28 mouse cellular contexts compared by ENCODE assay signal in the genomic region with DNA sequence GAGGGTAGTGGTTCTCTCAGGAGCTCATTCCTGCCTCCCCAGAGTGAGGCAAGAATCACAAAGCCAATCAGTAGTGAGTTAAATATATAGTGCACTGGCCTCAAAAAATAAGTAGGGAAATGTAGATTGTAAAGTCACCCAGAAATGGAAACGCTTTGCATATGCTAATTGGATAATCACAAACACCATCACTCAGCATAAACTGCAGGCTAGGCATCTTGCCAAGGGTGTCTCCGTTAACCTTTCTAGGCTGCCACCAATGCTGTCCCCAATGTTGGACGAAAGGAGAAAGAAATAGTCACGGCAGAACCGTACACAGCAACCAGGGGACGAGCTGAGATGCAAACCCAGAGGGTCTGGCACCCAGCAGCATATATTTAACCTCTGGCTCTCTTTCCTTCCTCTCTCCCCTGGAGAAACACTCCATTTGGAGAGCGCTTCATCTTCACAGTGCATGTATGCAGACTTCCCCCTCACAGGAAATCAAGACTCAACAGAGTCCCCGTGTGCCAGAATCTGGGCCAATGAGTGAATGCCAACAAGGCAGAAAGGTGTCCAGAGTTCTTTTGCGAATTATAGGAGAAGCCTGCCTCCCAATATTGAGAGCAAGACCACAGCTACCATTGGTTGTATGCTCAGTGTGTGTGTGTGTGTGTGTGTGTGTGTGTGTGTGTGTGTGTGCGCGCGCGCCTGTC.
A peak's percentile ranks its signal among the peaks of the same experiment; 100 is the strongest.
DNase-seq lines count a peak whose midpoint lies in the region; ATAC-seq and TF ChIP-seq lines count a peak whose summit lies in the region.
"Had no signal": no experiment of that assay in that cellular context is flagged by ENCODE, and none has a peak within 500 bp of the region (broad histone marks: within the 10 kb centered on the region; RNA-seq: fewer than 3 reads in every experiment).

No protein-coding gene starts in this region.

- no peaks in the 10 kb centered on the region for H3K27me3 ChIP-seq in cerebellum, adult 2 months (ENCODE audit: control insufficient read depth, insufficient read depth, low read length)
- H3K27me3 ChIP-seq in forebrain, embryonic 15.5 days, result no peaks in the 10 kb centered on the region
- no peaks in the 10 kb centered on the region for H3K27me3 ChIP-seq in forebrain, embryonic 13.5 days
- no peaks in the 10 kb centered on the region for H3K27me3 ChIP-seq in hindbrain, embryonic 15.5 days
- H3K27me3 ChIP-seq in hindbrain, embryonic 10.5 days (ENCODE audit: insufficient read depth, poor library complexity, severe bottlenecking), result no peaks in the 10 kb centered on the region
- H3K27me3 ChIP-seq: CH12.LX; heart, embryonic 15.5 days; limb, embryonic 13.5 days; megakaryocyte, embryonic 14.5 days; midbrain, embryonic 13.5 days had no signal

- no peaks in the 10 kb centered on the region for H3K9me3 ChIP-seq in forebrain, embryonic 15.5 days
- peaks cover 3% of the 10 kb centered on the region for H3K9me3 ChIP-seq in forebrain, embryonic 13.5 days (replicated peaks)
- no peaks in the 10 kb centered on the region for H3K9me3 ChIP-seq in hindbrain, embryonic 15.5 days
- H3K9me3 ChIP-seq in hindbrain, embryonic 10.5 days, result peaks cover 13% of the 10 kb centered on the region; the same call in 1 of the 2 replicates
- H3K9me3 ChIP-seq: heart, embryonic 15.5 days had no signal

- peak; percentile 43; the same call in 1 of the 2 replicates for ATAC-seq in forebrain, embryonic 15.5 days (replicated peaks)
- ATAC-seq in forebrain, embryonic 13.5 days, result no peak
- no peak for ATAC-seq in hindbrain, embryonic 15.5 days (ENCODE audit: low FRiP score, low read depth)
- ATAC-seq: activated CD4-positive, CD25-positive, alpha-beta regulatory T cell, adult 4 months; intestine, embryonic 16.5 days; midbrain, embryonic 13.5 days had no signal

- DNase-seq in cerebellum, adult 2 months, result peak; percentile 36 to 43
- no peak for DNase-seq in cerebellum, adult 8-10 months
- DNase-seq in hindbrain, embryonic 10.5 days (ENCODE audit: low spot score), result no peak
- DNase-seq in right cerebral cortex, adult 18-20 months, result peak; percentile 3
- DNase-seq in right cerebral cortex, postnatal 25 days, result no peak
- DNase-seq: adrenal gland, adult 2 months; adrenal gland, postnatal 36 days; gastrocnemius, postnatal 14 days; heart, postnatal 36 days; kidney, adult 8-10 months; kidney, postnatal 4 days; lung, postnatal 4 days; spleen, adult 18-20 months; thymus, postnatal 25 days had no signal

- H3K9ac ChIP-seq in forebrain, embryonic 15.5 days (replicated peaks), result no peak overlapping the region
- no peak overlapping the region for H3K9ac ChIP-seq in forebrain, embryonic 13.5 days
- H3K9ac ChIP-seq in hindbrain, embryonic 15.5 days, result no peak overlapping the region
- H3K9ac ChIP-seq: heart, embryonic 15.5 days; limb, embryonic 13.5 days; midbrain, embryonic 13.5 days had no signal

- H3K4me3 ChIP-seq in cerebellum, adult 2 months (replicated peaks; ENCODE audit: insufficient read depth, low read depth, low read length), result no peak overlapping the region
- H3K4me3 ChIP-seq in forebrain, embryonic 15.5 days, result no peak overlapping the region
- H3K4me3 ChIP-seq in forebrain, embryonic 13.5 days, result no peak overlapping the region
- H3K4me3 ChIP-seq in hindbrain, embryonic 15.5 days, result no peak overlapping the region
- H3K4me3 ChIP-seq in hindbrain, embryonic 10.5 days, result no peak overlapping the region
- H3K4me3 ChIP-seq: erythroblast, embryonic 14.5 days; heart, embryonic 10.5 days; heart, embryonic 15.5 days; limb, embryonic 13.5 days; megakaryocyte, embryonic 14.5 days; midbrain, embryonic 13.5 days had no signal

- WGBS in cerebellum, adult 2 months, result 39% methylated on average over 13 of the region's 13 CpGs
- 62% methylated on average over 13 of the region's 13 CpGs for WGBS in forebrain, embryonic 15.5 days
- WGBS in forebrain, embryonic 13.5 days, result 75% methylated on average over 13 of the region's 13 CpGs
- 66% methylated on average over 13 of the region's 13 CpGs for WGBS in hindbrain, embryonic 15.5 days
- 87% methylated on average over 13 of the region's 13 CpGs for WGBS in hindbrain, embryonic 10.5 days

- H3K27ac ChIP-seq in cerebellum, adult 2 months (ENCODE audit: insufficient read depth, low read length), result no peak overlapping the region
- peak overlapping the region; percentile 75 for H3K27ac ChIP-seq in forebrain, embryonic 15.5 days (replicated peaks)
- no peak overlapping the region for H3K27ac ChIP-seq in forebrain, embryonic 13.5 days
- H3K27ac ChIP-seq in hindbrain, embryonic 15.5 days (replicated peaks), result peak overlapping the region; percentile 39; the same call in 1 of the 2 replicates
- no peak overlapping the region for H3K27ac ChIP-seq in hindbrain, embryonic 10.5 days
- H3K27ac ChIP-seq: heart, embryonic 10.5 days; heart, embryonic 15.5 days; kidney, postnatal 0 days; limb, embryonic 13.5 days; midbrain, embryonic 13.5 days had no signal

- TF ChIP-seq CTCF in cerebellum, adult 2 months (IDR thresholded peaks at IDR 0.05; ENCODE audit: borderline replicate concordance, insufficient read depth, low read depth, low read length), result no peak

- H3K4me1 ChIP-seq in cerebellum, adult 2 months (ENCODE audit: control insufficient read depth, insufficient read depth, low read length), result peaks cover 9% of the 10 kb centered on the region; the same call in 1 of the 2 replicates
- peaks cover 8% of the 10 kb centered on the region for H3K4me1 ChIP-seq in forebrain, embryonic 15.5 days
- peaks cover 6% of the 10 kb centered on the region; the same call in 1 of the 2 replicates for H3K4me1 ChIP-seq in forebrain, embryonic 13.5 days
- H3K4me1 ChIP-seq in hindbrain, embryonic 15.5 days (replicated peaks), result peaks cover 6% of the 10 kb centered on the region
- H3K4me1 ChIP-seq in hindbrain, embryonic 10.5 days (replicated peaks), result 0 out of 2 replicates have a peak, but pooled peaks cover 3% of the 10 kb centered on the region
- H3K4me1 ChIP-seq: heart, embryonic 10.5 days; heart, embryonic 15.5 days; limb, embryonic 13.5 days; megakaryocyte, embryonic 14.5 days; midbrain, embryonic 13.5 days had no signal

- TF ChIP-seq POLR2A in cerebellum, adult 2 months (IDR thresholded peaks at IDR 0.05; ENCODE audit: borderline replicate concordance, insufficient read depth, low read length), result no peak

- no peak overlapping the region for H3K4me2 ChIP-seq in forebrain, embryonic 15.5 days (replicated peaks)
- no peak overlapping the region for H3K4me2 ChIP-seq in forebrain, embryonic 13.5 days
- no peak overlapping the region for H3K4me2 ChIP-seq in hindbrain, embryonic 15.5 days
- H3K4me2 ChIP-seq: heart, embryonic 15.5 days; limb, embryonic 13.5 days; liver, embryonic 11.5 days; midbrain, embryonic 13.5 days had no signal

- H3K36me3 ChIP-seq in forebrain, embryonic 15.5 days, result no peaks in the 10 kb centered on the region
- no peaks in the 10 kb centered on the region for H3K36me3 ChIP-seq in forebrain, embryonic 13.5 days (ENCODE audit: poor library complexity, severe bottlenecking)
- no peaks in the 10 kb centered on the region for H3K36me3 ChIP-seq in hindbrain, embryonic 15.5 days
- no peaks in the 10 kb centered on the region for H3K36me3 ChIP-seq in hindbrain, embryonic 10.5 days
- H3K36me3 ChIP-seq: heart, embryonic 10.5 days; heart, embryonic 15.5 days; limb, embryonic 13.5 days; midbrain, embryonic 13.5 days had no signal

Comparison
In these comparisons a context has a peak if more than half of its experiments do, and no peak if none do; other contexts are left out.
1. DNase-seq: peak in cerebellum, adult 2 months (2 of 2) and right cerebral cortex, adult 18-20 months (single experiment); none in cerebellum, adult 8-10 months (single experiment), hindbrain, embryonic 10.5 days (single experiment) and right cerebral cortex, postnatal 25 days (single experiment).
2. H3K27ac ChIP-seq: peak in forebrain, embryonic 15.5 days (single experiment) and hindbrain, embryonic 15.5 days (single experiment); none in cerebellum, adult 2 months (single experiment), forebrain, embryonic 13.5 days (single experiment) and hindbrain, embryonic 10.5 days (single experiment).